In genomic region chr13:93000640-93001351, GRCm38 (mm10) we compare ENCODE assay signal across 13 mouse cellular contexts.
DNase-seq lines count a peak whose midpoint lies in the region; ATAC-seq and TF ChIP-seq lines count a peak whose summit lies in the region.
"Had no signal": no experiment of that assay in that cellular context is flagged by ENCODE, and none has a peak within 500 bp of the region (broad histone marks: within the 10 kb centered on the region; RNA-seq: fewer than 3 reads in every experiment).

No protein-coding gene starts in this region.

- WGBS in heart, embryonic 13.5 days, result 48% methylated on average over 12 of the region's 12 CpGs
- 60% methylated on average over 12 of the region's 12 CpGs for WGBS in heart, embryonic 12.5 days
- WGBS in midbrain, postnatal 0 days, result 79% methylated on average over 12 of the region's 12 CpGs
- WGBS in midbrain, embryonic 16.5 days, result 76% methylated on average over 12 of the region's 12 CpGs
- 49% methylated on average over 12 of the region's 12 CpGs for WGBS in heart, embryonic 16.5 days

- TF ChIP-seq CTCF in midbrain, postnatal 0 days (IDR thresholded peaks at IDR 0.05), result no peak

- peak; percentile 66 for DNase-seq in midbrain, postnatal 0 days (ENCODE audit: low spot score)
- peak; percentile 55 to 56 for DNase-seq in right cerebral cortex, postnatal 10 days (ENCODE audit: low spot score in 2 of 2)
- no peak for DNase-seq in cerebellum, adult 11 months
- DNase-seq in natural killer cell, adult 2 months (ENCODE audit: low spot score in 2 of 2), result no peak
- DNase-seq: adrenal gland, postnatal 25 days; lung, embryonic 14.5 days had no signal

- ATAC-seq in heart, embryonic 13.5 days (ENCODE audit: extremely low read depth, insufficient number of reproducible peaks, low FRiP score, low TSS enrichment), result no peak
- no peak for ATAC-seq in heart, embryonic 12.5 days (ENCODE audit: insufficient number of reproducible peaks, low FRiP score)
- no peak for ATAC-seq in midbrain, postnatal 0 days (ENCODE audit: low FRiP score)
- no peak for ATAC-seq in midbrain, embryonic 16.5 days
- ATAC-seq in heart, embryonic 16.5 days (replicated peaks; ENCODE audit: extremely low read depth, insufficient read depth, low FRiP score), result peak; percentile 52

- H3K27ac ChIP-seq in heart, embryonic 13.5 days (replicated peaks), result peak overlapping the region; percentile 37; the same call in 1 of the 2 replicates
- H3K27ac ChIP-seq in heart, embryonic 12.5 days (ENCODE audit: poor library complexity, severe bottlenecking), result no peak overlapping the region
- no peak overlapping the region for H3K27ac ChIP-seq in midbrain, postnatal 0 days (ENCODE audit: low read depth, low read length)
- no peak overlapping the region for H3K27ac ChIP-seq in midbrain, embryonic 16.5 days (ENCODE audit: low read length)
- peak overlapping the region; percentile 25 for H3K27ac ChIP-seq in heart, embryonic 16.5 days (ENCODE audit: low read length)
- H3K27ac ChIP-seq: embryonic facial prominence, embryonic 15.5 days; intestine, embryonic 15.5 days had no signal

- no peaks in the 10 kb centered on the region for H3K27me3 ChIP-seq in heart, embryonic 13.5 days (replicated peaks)
- no peaks in the 10 kb centered on the region for H3K27me3 ChIP-seq in heart, embryonic 12.5 days (replicated peaks)
- H3K27me3 ChIP-seq in midbrain, postnatal 0 days (ENCODE audit: insufficient read depth, low read length), result no peaks in the 10 kb centered on the region
- no peaks in the 10 kb centered on the region for H3K27me3 ChIP-seq in midbrain, embryonic 16.5 days (ENCODE audit: control insufficient read depth, insufficient read depth, low read depth, low read length)
- H3K27me3 ChIP-seq in heart, embryonic 16.5 days (ENCODE audit: control insufficient read depth, insufficient read depth, low read length), result no peaks in the 10 kb centered on the region
- H3K27me3 ChIP-seq: embryonic facial prominence, embryonic 15.5 days; intestine, embryonic 15.5 days had no signal

- H3K4me2 ChIP-seq in heart, embryonic 13.5 days, result peak overlapping the region; percentile 9; the same call in 1 of the 2 replicates
- no peak overlapping the region for H3K4me2 ChIP-seq in heart, embryonic 12.5 days
- no peak overlapping the region for H3K4me2 ChIP-seq in midbrain, postnatal 0 days (ENCODE audit: low read depth, low read length, poor library complexity, severe bottlenecking)
- H3K4me2 ChIP-seq in midbrain, embryonic 16.5 days (ENCODE audit: low read length), result no peak overlapping the region
- no peak overlapping the region; the same call in 1 of the 2 replicates for H3K4me2 ChIP-seq in heart, embryonic 16.5 days (ENCODE audit: low read depth, low read length)
- H3K4me2 ChIP-seq: embryonic facial prominence, embryonic 15.5 days; lung, embryonic 14.5 days had no signal

- no peak overlapping the region for H3K4me3 ChIP-seq in heart, embryonic 13.5 days
- H3K4me3 ChIP-seq in heart, embryonic 12.5 days, result no peak overlapping the region
- H3K4me3 ChIP-seq in midbrain, postnatal 0 days (ENCODE audit: low read depth, low read length), result no peak overlapping the region
- no peak overlapping the region for H3K4me3 ChIP-seq in midbrain, embryonic 16.5 days (ENCODE audit: low read depth, low read length)
- H3K4me3 ChIP-seq in heart, embryonic 16.5 days (ENCODE audit: low read length), result no peak overlapping the region
- H3K4me3 ChIP-seq: embryonic facial prominence, embryonic 15.5 days; intestine, embryonic 15.5 days; myocyte had no signal

- H3K36me3 ChIP-seq in heart, embryonic 13.5 days, result no peaks in the 10 kb centered on the region
- no peaks in the 10 kb centered on the region for H3K36me3 ChIP-seq in heart, embryonic 12.5 days
- no peaks in the 10 kb centered on the region for H3K36me3 ChIP-seq in midbrain, postnatal 0 days (ENCODE audit: insufficient read depth, low read length)
- H3K36me3 ChIP-seq in midbrain, embryonic 16.5 days (ENCODE audit: control insufficient read depth, insufficient read depth, low read length), result no peaks in the 10 kb centered on the region
- H3K36me3 ChIP-seq in heart, embryonic 16.5 days (ENCODE audit: control insufficient read depth, insufficient read depth), result no peaks in the 10 kb centered on the region
- H3K36me3 ChIP-seq: embryonic facial prominence, embryonic 15.5 days; intestine, embryonic 15.5 days had no signal

- H3K9me3 ChIP-seq in heart, embryonic 13.5 days, result no peaks in the 10 kb centered on the region
- H3K9me3 ChIP-seq in heart, embryonic 12.5 days (replicated peaks), result no peaks in the 10 kb centered on the region
- H3K9me3 ChIP-seq in midbrain, postnatal 0 days (ENCODE audit: low read length), result no peaks in the 10 kb centered on the region
- no peaks in the 10 kb centered on the region for H3K9me3 ChIP-seq in midbrain, embryonic 16.5 days (replicated peaks; ENCODE audit: control insufficient read depth, low read length, poor library complexity, severe bottlenecking)
- H3K9me3 ChIP-seq in heart, embryonic 16.5 days (replicated peaks; ENCODE audit: control insufficient read depth, low read length), result no peaks in the 10 kb centered on the region
- H3K9me3 ChIP-seq: embryonic facial prominence, embryonic 15.5 days; intestine, embryonic 15.5 days had no signal

- H3K9ac ChIP-seq in heart, embryonic 13.5 days, result no peak overlapping the region
- no peak overlapping the region for H3K9ac ChIP-seq in heart, embryonic 12.5 days
- H3K9ac ChIP-seq in midbrain, postnatal 0 days (replicated peaks; ENCODE audit: low read length, poor library complexity, severe bottlenecking), result no peak overlapping the region
- no peak overlapping the region for H3K9ac ChIP-seq in midbrain, embryonic 16.5 days (ENCODE audit: low read depth, low read length)
- peak overlapping the region; percentile 38; the same call in 1 of the 2 replicates for H3K9ac ChIP-seq in heart, embryonic 16.5 days (ENCODE audit: low read length)
- H3K9ac ChIP-seq: embryonic facial prominence, embryonic 15.5 days; intestine, embryonic 15.5 days; lung, embryonic 14.5 days had no signal

- H3K4me1 ChIP-seq in heart, embryonic 13.5 days, result peaks cover 18% of the 10 kb centered on the region
- peaks cover 14% of the 10 kb centered on the region; the same call in 1 of the 2 replicates for H3K4me1 ChIP-seq in heart, embryonic 12.5 days (replicated peaks)
- H3K4me1 ChIP-seq in midbrain, postnatal 0 days (ENCODE audit: insufficient read depth, low read length), result no peaks in the 10 kb centered on the region
- no peaks in the 10 kb centered on the region for H3K4me1 ChIP-seq in midbrain, embryonic 16.5 days (ENCODE audit: control insufficient read depth, insufficient read depth, low read length)
- H3K4me1 ChIP-seq in heart, embryonic 16.5 days (ENCODE audit: control insufficient read depth, insufficient read depth, low read length), result peaks cover 12% of the 10 kb centered on the region
- H3K4me1 ChIP-seq: embryonic facial prominence, embryonic 15.5 days had no signal

Comparison
In these comparisons a context has a peak if more than half of its experiments do, and no peak if none do; other contexts are left out.
1. H3K27ac ChIP-seq: peak in heart, embryonic 13.5 days (single experiment) and heart, embryonic 16.5 days (single experiment); none in heart, embryonic 12.5 days (single experiment), midbrain, postnatal 0 days (single experiment) and midbrain, embryonic 16.5 days (single experiment).
2. DNase-seq: peak in midbrain, postnatal 0 days (single experiment) and right cerebral cortex, postnatal 10 days (2 of 2); none in cerebellum, adult 11 months (single experiment) and natural killer cell, adult 2 months (0 of 2).